Mouse (Mus musculus) embryonic facial prominence, embryonic 15.5 days (tissue): Measurements from ENCODE around the gene Ttc24. TPM values are rescaled to one million over a fixed set of nuclear protein-coding genes. Genes with fewer than 3 reads are reported as not detected.

Experiments used
- ATAC-seq: fragments of 200-750 bp; cut with Nextera tagmentation; 2 replicates; pipeline ENCODE4 v1.8.0; 2017; ENCODE audit warnings: low read depth, moderate TSS enrichment; ENCODE audit not compliant: insufficient number of reproducible peaks, low FRiP score, low TSS enrichment
- H3K27ac ChIP-seq: fragments of 300-500 bp; sonication (generic); replicated peaks from 2 replicates; pipeline ENCODE4 v1.5.1; 2015; ENCODE audit warnings: mild to moderate bottlenecking, inconsistent platforms
- H3K27me3 ChIP-seq: fragments of 300-500 bp; sonication (generic); 2 replicates; pipeline ENCODE4 v1.6.1; 2015; ENCODE audit warnings: inconsistent platforms
- H3K36me3 ChIP-seq: fragments of 300-500 bp; sonication (generic); 2 replicates; pipeline ENCODE4 v1.6.1; 2015; ENCODE audit warnings: mild to moderate bottlenecking, inconsistent platforms
- H3K4me1 ChIP-seq: fragments of 300-500 bp; sonication (generic); 2 replicates; pipeline ENCODE4 v1.6.1; 2015; ENCODE audit warnings: inconsistent platforms
- H3K4me2 ChIP-seq: fragments of 300-500 bp; sonication (generic); replicated peaks from 2 replicates; pipeline ENCODE4 v1.6.1; 2015; ENCODE audit warnings: mild to moderate bottlenecking, inconsistent platforms
- H3K4me3 ChIP-seq: fragments of 300-500 bp; sonication (generic); replicated peaks from 2 replicates; pipeline ENCODE4 v1.5.1; 2015; ENCODE audit warnings: mild to moderate bottlenecking, inconsistent platforms
- H3K9ac ChIP-seq: fragments of 300-500 bp; sonication (generic); 2 replicates; pipeline ENCODE4 v1.6.1; 2015; ENCODE audit warnings: inconsistent platforms
- H3K9me3 ChIP-seq: fragments of 300-500 bp; sonication (generic); replicated peaks from 2 replicates; pipeline ENCODE4 v1.6.1; 2016; ENCODE audit warnings: inconsistent platforms
- WGBS: fragments of 180-500 bp; shearing (Covaris S2); methylation state at CpG from one replicate; pipeline ENCODE4 v1.1.7; 2015; 5-methylcytosine and 5-hydroxymethylcytosine counted together
- polyA plus RNA-seq: library from polyadenylated mRNA; unstranded; fragments of >200 nt; fragmentation: Nextera tagmentation; extraction: Ambion mirVana; gene quantifications from 2 replicates; pipeline ENCODE4 v1.2.1, GENCODE M21; 2015

Ttc24 gene
- polyA plus RNA-seq, 1 experiment from 2014 or later = 0.52 TPM

DNA sequence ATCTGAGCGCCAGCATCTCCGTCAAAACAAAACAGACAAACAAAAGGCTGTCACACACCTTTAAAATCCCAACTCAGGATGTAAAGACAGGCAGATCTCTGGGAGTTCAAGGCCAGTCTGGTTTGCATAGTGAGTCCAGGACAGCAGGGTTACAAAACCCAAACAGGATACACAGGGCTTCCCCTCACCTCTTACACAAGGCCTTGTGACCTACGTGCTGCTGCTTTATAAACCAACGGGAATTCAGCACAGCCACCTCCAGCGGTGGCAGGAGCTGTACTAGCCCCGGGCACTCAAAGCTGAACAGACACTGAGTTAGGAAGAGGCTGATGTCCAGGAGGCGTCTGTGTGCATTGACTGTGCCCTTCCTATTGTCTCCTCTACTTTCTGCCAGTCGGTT is 663 bp downstream of the Ttc24 start:
- H3K9me3 ChIP-seq = no peaks in the 10 kb centered on the region
- no peak overlapping the region for H3K27ac ChIP-seq
- WGBS = 31% methylated on average over 8 of the region's 8 CpGs
- no peaks in the 10 kb centered on the region for H3K36me3 ChIP-seq
- ATAC-seq = no peak
- no peak overlapping the region for H3K4me3 ChIP-seq
- no peak overlapping the region for H3K9ac ChIP-seq
- H3K4me1 ChIP-seq = peaks cover 9% of the 10 kb centered on the region
- H3K4me2 ChIP-seq = no peak overlapping the region
- no peaks in the 10 kb centered on the region for H3K27me3 ChIP-seq

DNA sequence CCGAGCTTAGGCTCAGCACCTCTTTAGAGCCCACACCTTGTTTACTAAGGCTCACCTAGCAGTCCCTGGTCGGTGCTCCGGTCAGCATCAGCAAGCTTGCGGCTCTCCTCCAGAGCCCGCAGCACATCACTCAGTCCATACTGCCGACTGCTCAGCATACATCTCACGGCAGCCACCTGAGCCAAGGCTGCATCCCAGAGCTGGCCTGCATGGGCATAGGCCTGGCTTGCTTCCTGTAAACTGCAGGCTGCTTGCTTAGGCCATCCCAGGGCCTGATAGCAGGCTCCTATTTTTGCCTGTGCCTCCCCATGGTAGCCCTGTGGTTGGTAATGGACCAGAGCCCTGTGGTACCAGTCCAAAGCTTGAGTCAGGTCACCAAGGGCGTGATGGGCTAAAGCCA is 3.3 kb downstream of the Ttc24 start:
- Histone ChIP-seq H3K9ac (no peak overlapping the region), H3K4me1 (no peaks in the 10 kb centered on the region), H3K9me3 (no peaks in the 10 kb centered on the region), H3K4me3 (no peak overlapping the region), H3K36me3 (no peaks in the 10 kb centered on the region), H3K27ac (no peak overlapping the region), H3K27me3 (no peaks in the 10 kb centered on the region), H3K4me2 (no peak overlapping the region)
- no peak for ATAC-seq
- 81% methylated on average over 8 of the region's 8 CpGs for WGBS

DNA sequence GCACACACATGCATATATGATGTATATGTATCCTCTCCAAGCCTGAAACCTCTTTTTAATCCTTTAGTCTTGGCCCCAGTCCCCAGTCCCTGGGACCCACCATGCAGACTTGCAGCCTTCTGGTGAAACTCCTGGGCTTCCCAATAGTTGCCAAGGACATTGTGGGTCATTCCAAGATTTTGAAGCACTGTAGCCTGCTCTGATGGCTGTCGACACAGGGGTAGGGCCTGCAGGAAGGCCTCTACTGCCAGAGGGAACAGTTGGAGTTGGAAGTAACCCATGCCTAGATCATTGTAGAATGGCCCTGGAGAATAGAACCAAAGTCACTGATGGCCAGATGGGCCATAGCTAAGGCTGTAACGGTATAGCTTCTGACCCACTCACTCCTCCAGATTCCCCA is 3.8 kb downstream of the Ttc24 start:
- no peaks in the 10 kb centered on the region for H3K9me3 ChIP-seq
- no peaks in the 10 kb centered on the region for H3K36me3 ChIP-seq
- ATAC-seq = no peak
- no peaks in the 10 kb centered on the region for H3K4me1 ChIP-seq
- H3K4me3 ChIP-seq = no peak overlapping the region
- no peaks in the 10 kb centered on the region for H3K27me3 ChIP-seq
- H3K4me2 ChIP-seq = no peak overlapping the region
- 85% methylated on average over 2 of the region's 2 CpGs for WGBS
- H3K9ac ChIP-seq = no peak overlapping the region
- H3K27ac ChIP-seq = no peak overlapping the region

DNA sequence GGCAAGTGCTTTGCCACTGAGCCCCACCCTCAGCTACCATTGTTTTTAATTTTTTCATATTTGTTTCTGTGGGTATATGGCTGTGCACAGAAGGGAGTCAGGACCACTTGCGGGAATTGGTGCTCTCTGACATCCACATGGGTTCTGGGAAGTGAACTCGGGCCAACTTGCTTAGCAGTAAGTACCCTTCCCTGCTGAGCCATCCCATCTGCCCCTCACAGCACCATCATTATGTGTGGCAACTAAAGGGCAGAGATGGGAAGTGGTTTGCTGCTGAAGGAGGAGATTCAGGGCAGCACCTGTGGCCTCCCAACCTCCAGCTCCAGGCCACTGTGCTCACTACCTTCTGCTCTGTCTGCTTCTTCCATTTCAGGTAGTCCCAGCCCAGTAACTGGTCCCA is 4.5 kb downstream of the Ttc24 start:
- H3K4me3 ChIP-seq = no peak overlapping the region
- H3K4me2 ChIP-seq = no peak overlapping the region
- no peaks in the 10 kb centered on the region for H3K4me1 ChIP-seq
- H3K27me3 ChIP-seq = no peaks in the 10 kb centered on the region
- no peaks in the 10 kb centered on the region for H3K9me3 ChIP-seq
- no peak overlapping the region for H3K27ac ChIP-seq
- 68% methylated on average over 2 of the region's 2 CpGs for WGBS
- no peak overlapping the region for H3K9ac ChIP-seq
- H3K36me3 ChIP-seq = no peaks in the 10 kb centered on the region
- ATAC-seq = no peak

DNA sequence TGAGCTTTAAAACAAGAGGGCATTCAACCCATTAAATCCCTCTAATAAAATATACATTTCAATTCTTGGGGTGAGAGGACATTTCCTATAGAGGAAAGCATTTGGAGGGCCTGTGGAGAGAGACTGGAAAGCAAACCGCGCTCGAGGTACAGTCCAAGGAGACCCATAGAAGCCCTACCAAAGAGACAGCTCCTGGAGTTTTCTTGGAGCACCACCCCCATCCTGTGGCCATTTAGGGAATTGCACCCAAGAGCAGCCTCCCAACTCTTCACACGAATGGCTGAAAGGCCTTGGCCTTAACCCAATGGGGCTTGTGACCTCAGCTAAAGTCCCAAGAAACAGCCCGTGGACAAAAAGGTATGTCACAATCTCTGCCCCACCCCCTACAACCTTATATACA is 6.3 kb downstream of the Ttc24 start:
- no peaks in the 10 kb centered on the region for H3K27me3 ChIP-seq
- H3K27ac ChIP-seq = no peak overlapping the region
- peak; percentile 69 for ATAC-seq
- 3% methylated on average over 5 of the region's 5 CpGs for WGBS
- H3K4me1 ChIP-seq = no peaks in the 10 kb centered on the region
- H3K4me3 ChIP-seq = no peak overlapping the region
- no peak overlapping the region for H3K9ac ChIP-seq
- no peaks in the 10 kb centered on the region for H3K9me3 ChIP-seq
- no peak overlapping the region for H3K4me2 ChIP-seq
- no peaks in the 10 kb centered on the region for H3K36me3 ChIP-seq

DNA sequence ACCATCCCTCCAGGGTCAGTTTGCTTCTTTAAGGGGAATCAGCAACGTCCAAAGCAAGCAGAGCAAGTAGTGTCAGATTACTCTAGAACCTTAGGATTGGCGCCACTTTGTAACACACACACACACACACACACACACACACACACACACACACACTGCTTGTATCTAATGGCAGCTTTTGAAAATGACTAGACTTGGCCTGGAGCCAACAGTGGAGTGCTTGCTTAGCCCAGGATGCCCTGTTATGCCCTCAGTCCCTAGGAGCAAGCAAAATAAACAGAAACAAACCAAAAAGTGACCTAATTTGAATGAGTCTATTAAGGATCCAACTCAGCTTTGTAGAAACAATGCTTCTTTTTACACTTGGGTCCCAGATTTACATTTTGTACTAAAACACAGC is 9.7 kb downstream of the Ttc24 start:
- Histone ChIP-seq H3K4me3 (no peak overlapping the region), H3K9ac (no peak overlapping the region), H3K27me3 (no peaks in the 10 kb centered on the region), H3K36me3 (no peaks in the 10 kb centered on the region), H3K9me3 (no peaks in the 10 kb centered on the region), H3K27ac (no peak overlapping the region), H3K4me1 (no peaks in the 10 kb centered on the region), H3K4me2 (no peak overlapping the region)
- ATAC-seq = no peak
- 6% methylated on average over 2 of the region's 2 CpGs for WGBS

DNA sequence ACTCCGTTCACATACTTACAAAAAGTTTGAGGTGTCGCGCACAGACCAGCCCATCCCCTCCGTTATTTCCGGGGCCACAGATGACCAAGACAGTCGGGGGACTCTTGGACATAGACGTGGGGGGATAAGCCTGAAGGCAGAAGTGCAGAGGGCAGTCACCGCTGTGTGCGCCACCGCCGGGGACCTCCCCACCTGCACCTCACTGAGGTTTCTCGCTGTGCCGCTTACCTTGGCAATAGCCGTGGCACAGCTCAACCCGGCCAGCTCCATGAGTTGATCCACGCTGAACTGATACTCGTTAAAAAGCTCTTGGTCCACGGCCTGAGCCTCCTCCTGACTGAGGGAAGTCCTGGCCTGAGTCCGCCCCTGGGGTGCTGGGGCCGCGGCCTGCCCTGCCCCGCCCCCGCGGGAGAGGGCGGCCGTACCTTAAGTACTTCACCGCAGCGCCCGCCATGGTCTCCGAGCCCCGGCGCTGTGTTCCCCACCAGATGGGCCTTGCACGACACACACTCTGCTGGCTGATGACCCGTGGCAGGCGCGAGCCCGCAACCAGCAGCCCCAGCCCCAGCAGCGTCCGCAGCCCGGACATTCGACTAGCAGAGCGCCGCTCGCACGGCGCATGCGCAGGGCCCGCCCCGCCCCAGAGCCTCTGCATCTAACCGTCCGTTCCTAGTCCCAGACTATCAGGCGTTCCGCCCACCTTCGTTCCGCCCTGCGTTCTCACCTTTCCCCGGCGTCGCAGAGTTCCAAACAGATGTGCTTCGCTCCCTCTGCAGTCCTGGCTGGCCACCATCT is 20.0 kb downstream of the Ttc24 start, which contains the start of gene Naxe:
Gene Naxe, minus strand, starts transcription at position 594 of the 795 bp plus-strand sequence.
- no peaks in the 10 kb centered on the region for H3K27me3 ChIP-seq
- peaks cover 34% of the 10 kb centered on the region for H3K36me3 ChIP-seq
- no peaks in the 10 kb centered on the region for H3K9me3 ChIP-seq
- ATAC-seq = peak; percentile 90
- peak within 1 kb of the TSS; percentile 84 for H3K4me2 ChIP-seq
- H3K4me1 ChIP-seq = peaks cover 17% of the 10 kb centered on the region
- peak within 1 kb of the TSS; percentile 80 for H3K9ac ChIP-seq
- H3K4me3 ChIP-seq = peak within 1 kb of the TSS; percentile 76
- under 1% methylated on average over 60 of the region's 60 CpGs for WGBS
- H3K27ac ChIP-seq = peak within 1 kb of the TSS; percentile 41

DNA sequence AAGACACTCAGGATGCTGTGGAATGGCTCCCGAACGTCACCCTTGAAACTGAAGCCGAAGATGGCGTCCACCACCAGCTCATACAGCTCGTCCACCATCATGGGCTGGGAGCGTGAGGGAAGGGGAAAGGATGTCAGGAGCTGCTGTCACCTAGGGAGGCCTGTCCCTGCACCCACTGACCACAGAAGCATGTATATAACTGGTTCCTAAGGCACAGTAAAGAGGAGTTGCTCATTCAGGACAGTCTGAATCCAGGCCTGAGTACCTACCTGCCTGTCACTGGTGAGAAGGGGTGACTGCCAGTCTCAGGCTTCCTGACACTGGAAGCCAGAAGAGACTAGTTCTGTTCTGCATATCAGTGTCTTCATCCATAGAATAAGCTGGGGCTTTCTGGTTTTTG is 21.1 kb downstream of the Ttc24 start:
- Histone ChIP-seq H3K4me2 (peak overlapping the region; percentile 84), H3K4me3 (peak overlapping the region; percentile 76), H3K4me1 (peaks cover 17% of the 10 kb centered on the region), H3K36me3 (peaks cover 45% of the 10 kb centered on the region), H3K9ac (0 out of 2 replicates have a peak overlapping the region, but pooled peaks have one; percentile 80), H3K9me3 (no peaks in the 10 kb centered on the region), H3K27ac (no peak overlapping the region), H3K27me3 (no peaks in the 10 kb centered on the region)
- no peak for ATAC-seq
- WGBS = 86% methylated on average over 6 of the region's 6 CpGs

DNA sequence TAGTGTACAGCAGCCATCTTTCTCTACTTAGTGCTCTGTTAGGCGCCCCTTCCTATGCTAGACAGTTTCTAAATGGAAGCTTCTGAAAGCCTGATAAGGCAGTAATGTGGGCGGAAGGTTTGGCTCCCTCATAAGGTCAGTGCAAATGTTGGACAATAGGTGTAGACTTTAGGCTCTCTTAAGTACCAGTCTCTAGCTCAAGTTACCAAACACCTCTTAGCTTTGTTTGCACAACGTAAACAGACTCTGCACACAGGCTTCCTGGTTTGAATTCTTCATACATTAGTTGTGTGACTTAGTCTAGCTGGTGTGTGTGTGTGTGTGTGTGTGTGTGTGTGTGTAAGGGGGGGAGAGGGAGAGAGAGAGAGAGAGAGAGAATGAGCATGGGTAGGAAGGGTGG is 28.6 kb downstream of the Ttc24 start:
- H3K9ac ChIP-seq = no peak overlapping the region
- no peak overlapping the region for H3K4me3 ChIP-seq
- no peak for ATAC-seq
- no peaks in the 10 kb centered on the region for H3K9me3 ChIP-seq
- 78% methylated on average over 3 of the region's 3 CpGs for WGBS
- no peak overlapping the region for H3K27ac ChIP-seq
- peaks cover 46% of the 10 kb centered on the region for H3K36me3 ChIP-seq
- no peaks in the 10 kb centered on the region for H3K4me1 ChIP-seq
- H3K27me3 ChIP-seq = no peaks in the 10 kb centered on the region
- no peak overlapping the region for H3K4me2 ChIP-seq

DNA sequence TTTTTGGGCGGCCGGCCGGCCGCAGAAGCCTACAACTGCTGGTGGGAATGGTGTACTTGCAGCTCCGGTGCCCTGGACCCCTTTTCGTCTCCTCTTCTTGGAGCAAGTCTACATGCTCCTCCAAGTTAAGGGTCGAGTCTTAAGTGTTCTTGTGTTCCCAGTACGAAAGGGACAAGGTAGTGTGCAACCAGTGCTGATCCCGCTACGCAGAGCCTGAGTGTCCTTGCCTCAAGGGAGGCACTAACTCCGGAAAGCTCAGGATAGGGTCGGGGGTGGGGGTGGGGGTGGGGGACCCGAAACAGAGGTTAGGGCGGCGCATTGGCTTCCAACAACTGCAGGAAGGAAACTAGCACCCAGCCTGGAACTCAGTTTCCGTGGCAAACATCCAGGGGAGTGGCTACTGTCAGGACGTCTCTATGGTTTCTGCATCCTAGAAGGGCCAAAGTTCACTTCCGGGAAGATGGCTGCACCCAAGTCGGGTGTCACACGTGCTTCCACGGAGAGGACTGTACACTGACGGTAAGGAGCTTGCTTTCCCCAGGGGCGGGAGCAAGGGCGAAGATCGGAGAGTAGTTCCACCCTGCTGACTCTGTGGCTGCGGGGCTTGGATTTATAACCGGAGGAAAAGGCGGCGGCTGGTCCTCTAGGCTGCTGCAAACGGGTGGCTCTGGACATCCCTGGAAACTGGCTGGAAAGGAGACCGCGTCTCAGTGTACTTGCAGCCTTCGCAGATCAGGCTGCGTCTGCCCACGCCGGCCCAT is 35.3 kb downstream of the Ttc24 start, which contains the start of gene Gpatch4:
Gene Gpatch4, plus strand, starts transcription at position 448 of the 761 bp plus-strand sequence.
- H3K9ac ChIP-seq = peak within 1 kb of the TSS; percentile 33; the same call in 1 of the 2 replicates
- 8% methylated on average over 36 of the region's 36 CpGs for WGBS
- H3K4me2 ChIP-seq = peak within 1 kb of the TSS; percentile 64
- H3K4me1 ChIP-seq = peaks cover 4% of the 10 kb centered on the region; the same call in 1 of the 2 replicates
- H3K36me3 ChIP-seq = peaks cover 4% of the 10 kb centered on the region; the same call in 1 of the 2 replicates
- ATAC-seq = peak; percentile 83
- H3K9me3 ChIP-seq = no peaks in the 10 kb centered on the region
- H3K27ac ChIP-seq = peak within 1 kb of the TSS; percentile 8
- H3K4me3 ChIP-seq = peak within 1 kb of the TSS; percentile 79
- H3K27me3 ChIP-seq = peaks cover 9% of the 10 kb centered on the region

DNA sequence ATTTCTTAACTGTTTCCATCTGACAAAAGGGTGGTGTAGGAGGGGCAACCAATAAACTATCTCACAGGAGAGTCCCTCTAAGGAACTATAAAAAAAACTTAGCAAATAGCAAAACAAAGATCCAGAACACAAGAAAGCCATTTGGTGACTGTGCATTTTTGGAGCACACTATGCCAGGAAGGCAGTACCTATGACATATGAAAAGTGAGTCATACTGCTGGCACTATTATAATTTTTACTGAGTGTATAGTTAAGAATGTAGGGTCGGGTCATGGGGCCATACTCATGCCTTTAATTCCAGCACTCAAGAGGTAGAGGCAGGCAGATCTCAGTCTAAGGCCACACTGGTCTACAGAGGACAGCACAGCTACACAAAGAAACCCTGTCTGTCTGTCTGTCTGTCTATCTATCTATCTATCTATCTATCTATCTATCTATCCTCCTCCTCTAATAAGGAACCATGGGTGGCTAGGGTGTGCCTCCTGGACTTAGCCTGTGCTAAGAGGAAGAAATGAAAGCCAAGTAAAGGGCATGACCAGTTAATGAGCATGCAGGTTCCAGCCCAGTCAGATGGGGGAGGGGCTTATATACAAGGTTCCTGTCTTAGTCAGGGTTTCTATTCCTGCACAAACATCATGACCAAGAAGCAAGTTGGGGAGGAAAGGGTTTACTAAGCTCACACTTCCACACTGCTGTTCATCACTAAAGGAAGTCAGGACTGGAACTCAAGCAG is 42.4 kb downstream of the Ttc24 start:
- Histone ChIP-seq H3K9me3 (no peaks in the 10 kb centered on the region), H3K36me3 (no peaks in the 10 kb centered on the region), H3K9ac (no peak overlapping the region), H3K27ac (no peak overlapping the region), H3K27me3 (peaks cover 28% of the 10 kb centered on the region), H3K4me1 (peaks cover 1% of the 10 kb centered on the region; the same call in 1 of the 2 replicates), H3K4me3 (no peak overlapping the region), H3K4me2 (no peak overlapping the region)
- WGBS = 67% methylated on average over 1 of the region's 1 CpGs
- ATAC-seq = no peak
